Mouse (Mus musculus) kidney, postnatal 4 days (tissue): ENCODE measurements around the gene Upk1b.
A peak's percentile ranks its signal among the peaks of the same experiment; 100 is the strongest.
"Not testable (repeated sequence)": the region's sequence is repeated elsewhere in the genome, so short reads cannot be mapped to it uniquely, and the experiment has no call there.

ENCODE experiments used
- DNase-seq, 2 experiments: peaks; one replicate each; pipeline ENCODE4 v3.0.0; 2021; ENCODE audit warnings: mixed read lengths in 2 of 2

The Upk1b gene

DNA sequence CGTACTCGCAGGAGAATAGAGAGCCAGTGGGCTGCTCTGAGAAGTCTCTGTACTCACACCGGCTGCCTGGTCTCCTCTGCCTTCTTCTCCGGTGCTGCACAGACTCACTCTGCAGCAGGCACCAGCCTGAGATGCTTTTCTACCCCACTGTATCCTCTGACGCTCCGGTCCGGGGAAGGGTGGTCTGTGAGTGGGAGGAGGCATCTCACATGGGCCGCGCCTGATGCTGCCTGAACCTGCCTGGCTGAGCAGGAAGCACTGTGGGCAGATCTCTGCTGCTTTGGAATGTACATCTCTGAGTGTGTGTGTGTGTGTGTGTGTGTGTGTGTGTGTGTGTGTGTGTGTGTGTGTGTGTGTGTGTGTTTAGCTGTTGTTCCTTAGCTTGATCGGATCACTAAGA lies at the start of gene Upk1b:
TSS of gene Upk1b (minus strand) at position 238 of the 400 bp plus-strand sequence.
- DNase-seq, result peak; percentile 18 to 37

DNA sequence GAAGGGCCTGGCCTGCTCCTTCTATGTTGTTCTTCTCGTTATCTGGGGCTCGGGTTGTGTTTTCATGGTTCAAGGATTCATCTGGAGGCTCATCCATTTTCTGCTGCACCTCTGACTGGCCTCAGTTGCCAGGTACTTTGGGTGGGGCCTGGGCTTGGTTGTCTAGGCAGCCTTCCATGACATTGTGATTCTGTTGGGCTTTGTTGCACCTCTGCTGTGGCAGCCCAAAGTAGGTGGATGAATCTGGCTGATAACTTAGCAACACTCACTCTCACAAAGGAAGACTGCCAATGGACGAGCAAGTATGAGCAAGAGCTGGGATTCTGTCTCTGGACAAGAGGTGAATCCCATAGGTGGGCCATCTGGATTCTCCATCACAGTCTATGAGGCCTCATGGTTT lies 28.5 kb upstream of the Upk1b start, which contains the start of gene 4930435E12Rik:
TSS of gene 4930435E12Rik (minus strand) at position 101 of the 400 bp plus-strand sequence.
- DNase-seq, result no peak

DNA sequence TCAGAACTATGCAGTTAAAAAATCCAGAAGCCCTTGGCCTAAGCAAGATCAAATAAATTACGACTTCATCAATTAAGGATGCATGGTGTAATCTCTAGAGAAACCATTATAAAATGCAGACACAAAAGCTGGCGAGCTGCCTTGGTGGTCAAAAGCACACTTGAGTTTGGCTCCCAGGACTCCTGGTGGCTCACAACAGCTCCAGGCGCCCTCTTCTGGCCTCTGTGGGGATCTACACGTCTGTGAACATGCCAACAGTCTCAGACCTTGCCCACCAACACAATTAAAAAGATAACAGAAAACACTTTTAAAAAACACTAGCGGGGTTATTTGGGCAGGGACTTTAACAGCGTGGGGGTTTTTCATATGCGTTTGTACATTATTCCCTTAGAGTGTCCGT lies 12.4 kb upstream of the Upk1b start:
- DNase-seq, result peak; percentile 81 to 86

DNA sequence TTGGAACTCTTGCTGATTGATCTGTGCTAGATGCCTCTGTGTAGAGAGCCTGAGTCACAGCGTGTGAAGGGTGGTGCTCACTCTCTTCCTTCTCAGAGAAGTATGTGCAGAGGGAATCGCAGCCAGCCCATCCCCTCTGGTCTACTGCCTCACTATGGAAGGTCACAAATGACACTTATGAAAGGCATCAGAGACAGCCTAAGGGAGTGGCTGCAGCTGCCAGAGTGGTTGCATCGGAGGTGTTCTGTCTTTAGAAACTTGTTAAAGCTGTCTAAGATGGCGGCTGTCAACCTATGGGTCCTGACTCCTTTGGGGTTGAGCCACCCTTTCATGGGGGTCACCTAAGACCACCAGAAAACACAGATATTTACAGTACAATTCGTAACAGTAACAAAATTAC lies 10.1 kb upstream of the Upk1b start:
- DNase-seq, result no peak

DNA sequence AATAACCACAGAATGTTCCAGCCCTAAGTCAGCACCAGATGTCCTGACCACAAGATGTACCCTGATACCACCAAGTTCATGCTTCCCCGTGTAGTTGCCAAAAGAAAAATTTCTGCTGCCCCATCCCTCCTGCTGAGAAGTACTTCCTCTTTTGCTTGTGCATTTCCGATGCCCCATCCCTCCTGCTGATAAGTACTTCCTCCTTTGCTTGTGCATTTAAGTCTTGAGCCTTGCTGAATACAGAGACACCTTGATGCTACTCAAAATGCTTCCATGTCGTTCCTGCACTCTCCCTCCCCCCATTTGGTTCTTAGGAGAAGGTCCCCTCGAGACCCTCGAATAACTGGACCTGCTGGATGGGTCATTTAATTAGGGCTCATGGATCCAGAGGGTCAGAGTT lies 7.7 kb upstream of the Upk1b start:
- not testable (repeated sequence) for DNase-seq

DNA sequence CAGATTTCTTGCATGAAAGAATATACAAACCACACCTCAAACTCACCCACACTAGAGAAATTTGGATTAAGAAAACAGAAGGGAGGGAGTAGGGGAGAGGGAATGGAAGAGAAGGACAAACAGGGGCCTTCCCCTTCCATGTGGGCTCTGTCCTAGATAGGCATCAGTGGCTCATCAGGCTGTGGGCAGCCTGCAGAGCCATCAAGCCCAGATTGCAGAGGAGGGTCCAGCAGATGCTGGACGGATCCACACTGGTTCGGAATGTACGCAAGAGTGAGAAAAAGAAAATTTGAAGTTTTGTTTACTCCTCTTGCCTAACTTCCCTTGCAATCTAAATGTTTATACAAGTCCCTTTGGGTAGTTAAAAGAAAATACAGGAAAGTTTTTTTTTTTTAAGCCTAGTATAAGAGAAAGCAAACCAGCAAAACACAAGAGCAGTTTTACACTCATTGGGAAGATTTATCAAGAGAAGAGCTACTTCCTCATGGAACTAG lies 1.1 kb downstream of the Upk1b start:
- DNase-seq, result no peak

DNA sequence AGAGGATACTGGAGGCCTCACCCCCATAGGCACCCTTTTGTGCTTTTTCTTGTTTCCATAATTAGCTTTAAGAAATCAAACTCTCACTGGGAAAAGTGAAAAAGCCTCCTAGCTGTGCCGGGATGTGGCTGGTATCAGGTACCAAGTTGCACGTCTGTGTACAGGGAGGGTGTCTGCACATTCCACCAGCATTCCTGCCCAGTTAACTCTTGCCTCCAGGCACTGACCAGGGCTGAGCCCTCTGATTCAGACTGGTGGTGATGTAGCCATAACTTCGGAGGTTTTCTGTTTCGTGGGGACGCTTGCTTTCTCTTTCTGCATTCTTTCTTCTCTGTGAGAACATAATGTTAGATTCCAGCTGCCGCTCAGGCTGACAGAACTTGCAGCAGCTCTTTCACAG lies 7.0 kb downstream of the Upk1b start:
- DNase-seq, result peak in 1 of 2 experiments; percentile 12

DNA sequence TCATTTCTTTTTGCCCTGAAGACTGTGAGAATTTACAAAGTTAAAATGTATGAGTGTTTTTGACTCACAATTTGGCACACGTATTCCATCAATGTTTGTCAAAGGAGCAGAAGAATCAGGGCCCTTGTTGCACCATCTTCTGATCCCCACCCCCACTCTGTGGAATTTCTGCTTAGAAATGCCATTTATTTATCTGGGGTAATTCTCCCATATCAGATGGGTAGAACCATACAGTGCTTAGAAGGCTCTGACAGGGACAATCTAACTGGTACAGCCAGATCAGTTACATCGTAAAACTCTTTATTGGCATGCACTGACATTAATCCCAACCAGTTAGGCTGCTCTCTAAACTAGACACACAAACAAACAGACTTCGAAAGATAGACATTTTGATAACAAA lies 10.2 kb downstream of the Upk1b start:
- DNase-seq, result no peak

DNA sequence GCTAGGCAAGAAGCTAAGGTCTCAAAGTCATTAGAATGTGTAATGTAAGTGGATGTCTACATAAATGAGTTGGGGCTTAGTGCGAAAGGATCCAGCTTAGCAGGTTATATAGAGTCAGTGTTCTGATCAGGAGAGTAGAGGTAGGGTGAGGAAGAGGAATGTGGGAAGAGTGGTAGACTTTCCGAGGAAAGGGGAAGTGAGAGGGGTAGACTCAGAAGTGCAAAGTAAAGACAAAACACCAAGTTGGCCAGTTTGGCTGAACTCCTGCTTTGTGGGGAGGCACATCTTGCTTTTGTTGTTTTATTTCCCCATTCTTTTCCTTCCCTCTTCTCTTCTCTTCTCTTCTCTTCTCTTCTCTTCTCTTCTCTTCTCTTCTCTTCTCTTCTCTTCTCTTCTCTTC lies 11.1 kb downstream of the Upk1b start:
- DNase-seq, result no peak

DNA sequence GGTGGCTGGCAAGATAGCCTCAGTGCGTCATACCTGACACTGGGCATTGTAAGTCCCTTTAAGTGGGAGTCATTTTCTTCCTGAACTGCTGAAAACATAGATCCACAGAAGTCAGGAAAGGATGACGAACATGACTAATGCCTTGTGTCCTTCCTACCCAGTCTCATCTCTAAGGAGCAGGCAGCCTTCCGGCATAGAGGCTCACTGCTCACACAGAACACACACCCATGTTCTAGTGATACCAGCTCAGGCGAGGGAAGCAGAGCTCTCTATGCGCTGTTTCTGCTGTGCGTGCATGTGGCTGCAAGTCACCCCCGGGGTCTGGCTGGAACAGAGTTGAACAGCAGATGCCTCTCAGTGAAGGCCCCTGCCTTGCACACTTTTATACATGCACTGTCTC lies 14.8 kb downstream of the Upk1b start:
- DNase-seq, result no peak

DNA sequence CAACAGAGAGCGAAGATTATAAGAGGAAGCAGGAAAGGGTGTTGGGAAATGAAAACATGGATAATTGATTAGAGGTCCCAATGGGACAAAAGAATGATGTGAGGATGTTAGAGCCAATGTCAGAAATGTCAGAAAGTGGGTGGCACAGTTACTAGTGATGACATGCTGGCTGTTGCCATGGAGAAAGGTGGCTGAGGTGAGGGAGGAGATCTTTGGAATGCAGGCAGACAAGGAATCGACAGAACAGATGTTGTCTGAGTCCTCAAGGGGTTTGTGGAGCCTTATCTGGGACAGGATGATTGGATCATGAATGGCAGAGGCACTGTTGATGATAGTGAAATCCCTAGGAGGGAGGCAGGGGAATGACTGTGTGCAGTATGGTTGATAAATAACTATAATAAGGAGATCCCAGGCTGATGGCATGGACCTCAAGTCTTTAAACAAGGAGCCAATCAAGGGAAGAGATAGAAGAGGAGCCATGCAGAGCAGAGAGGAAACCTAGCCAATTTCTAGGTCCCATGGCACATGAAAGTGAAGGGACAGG lies 17.5 kb downstream of the Upk1b start:
- DNase-seq, result no peak

DNA sequence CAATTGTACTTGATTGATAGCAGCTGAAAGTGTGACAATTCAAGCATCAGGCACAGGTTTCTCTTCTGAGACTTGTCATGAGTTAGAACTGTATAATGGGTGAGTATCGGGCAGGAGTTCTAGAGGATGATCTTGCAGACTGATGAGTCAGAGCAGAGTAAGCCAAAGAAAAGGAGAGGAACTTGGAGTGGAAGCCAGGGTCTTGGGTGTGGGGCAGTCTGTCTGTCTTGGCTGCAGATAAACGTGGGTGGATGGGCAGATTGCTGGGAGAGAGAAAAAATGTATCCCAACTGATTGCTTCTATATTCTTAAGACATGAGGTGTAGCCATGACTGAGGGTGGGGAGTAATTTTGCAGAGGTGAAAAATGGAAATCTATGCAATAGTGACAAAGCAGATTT lies 18.2 kb downstream of the Upk1b start:
- no peak for DNase-seq

DNA sequence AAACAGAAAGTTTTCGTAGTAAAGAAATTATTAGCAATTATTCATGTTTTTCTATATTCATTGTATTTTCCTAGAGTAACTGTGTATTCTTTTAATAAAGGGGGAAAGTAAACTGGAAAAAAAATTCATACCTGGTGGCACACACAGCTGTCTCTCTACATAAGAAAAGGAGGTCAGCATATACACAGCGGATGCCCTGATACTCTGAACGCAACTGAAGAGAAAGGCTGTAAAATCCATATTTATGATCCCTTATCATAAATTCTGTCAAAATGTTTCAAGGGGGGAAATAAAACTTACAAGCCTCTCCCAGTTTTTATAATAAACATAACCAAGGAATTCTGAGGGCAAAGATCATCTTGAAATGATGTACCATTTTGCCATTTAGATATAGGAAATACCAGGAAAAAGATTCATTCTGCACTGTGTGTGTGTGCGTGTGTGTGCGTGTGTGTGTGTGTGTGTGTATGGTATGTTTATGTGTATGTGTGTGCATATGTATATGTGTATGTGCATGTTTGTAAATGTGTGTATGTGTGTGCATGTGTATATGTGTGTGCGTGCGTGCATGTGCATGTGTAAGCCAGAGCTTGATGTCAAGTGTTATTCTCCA lies 19.1 kb downstream of the Upk1b start:
- DNase-seq, result no peak

DNA sequence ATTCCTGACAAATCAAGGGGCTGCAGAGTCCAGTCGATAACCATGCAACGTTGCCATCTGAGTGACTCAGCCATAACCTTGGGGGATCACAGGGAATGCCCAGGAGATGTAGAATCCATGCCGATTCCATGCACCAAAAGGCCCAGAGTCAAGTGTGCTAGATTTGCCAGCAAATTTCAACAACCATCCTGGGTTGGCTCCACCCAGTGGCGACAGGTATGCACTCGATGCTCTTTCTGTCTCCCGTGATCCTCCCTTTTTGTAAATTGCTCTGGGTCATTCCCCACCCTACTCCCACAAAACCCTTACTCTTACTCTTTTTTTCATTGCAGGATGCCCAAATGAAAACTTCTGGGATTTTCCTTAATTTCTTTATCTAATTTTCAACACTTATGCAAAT lies 23.8 kb downstream of the Upk1b start:
- no peak for DNase-seq

DNA sequence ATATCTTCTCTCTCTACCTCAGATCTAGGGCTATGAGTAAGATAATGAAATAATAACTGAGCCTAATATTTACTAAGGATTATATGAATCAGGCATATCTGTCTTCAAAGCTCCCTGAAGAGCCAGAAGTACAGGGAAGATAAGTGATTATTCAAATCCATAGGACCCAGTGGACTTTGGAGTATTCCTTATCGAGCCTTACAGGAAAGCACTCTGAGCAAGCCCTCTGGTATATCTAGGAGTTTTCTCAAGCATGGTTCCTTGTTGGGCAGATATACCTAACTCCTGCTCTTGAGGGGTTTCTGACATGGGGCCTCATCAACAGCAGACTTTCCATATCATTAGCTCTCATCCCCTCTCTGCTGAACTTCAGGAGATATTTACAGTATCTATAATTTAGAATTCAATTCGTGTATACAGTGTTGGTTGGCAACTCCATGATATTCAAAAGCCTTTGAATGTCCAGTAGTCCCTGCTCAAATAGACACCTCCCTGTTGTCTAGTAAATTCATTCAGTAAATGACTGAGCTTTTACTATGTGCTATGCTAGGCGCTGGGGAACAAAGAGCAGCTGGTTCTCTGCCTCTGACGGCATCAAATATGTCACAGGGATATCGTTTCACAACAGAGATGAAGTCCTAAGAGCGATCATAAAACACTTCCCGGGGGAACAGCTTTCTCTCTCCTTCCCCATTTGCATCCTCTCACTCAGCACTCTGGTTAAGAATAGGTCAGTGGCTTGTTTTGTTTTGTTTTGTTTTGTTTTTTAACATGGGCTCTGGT lies 25.0 kb downstream of the Upk1b start:
- DNase-seq, result no peak

DNA sequence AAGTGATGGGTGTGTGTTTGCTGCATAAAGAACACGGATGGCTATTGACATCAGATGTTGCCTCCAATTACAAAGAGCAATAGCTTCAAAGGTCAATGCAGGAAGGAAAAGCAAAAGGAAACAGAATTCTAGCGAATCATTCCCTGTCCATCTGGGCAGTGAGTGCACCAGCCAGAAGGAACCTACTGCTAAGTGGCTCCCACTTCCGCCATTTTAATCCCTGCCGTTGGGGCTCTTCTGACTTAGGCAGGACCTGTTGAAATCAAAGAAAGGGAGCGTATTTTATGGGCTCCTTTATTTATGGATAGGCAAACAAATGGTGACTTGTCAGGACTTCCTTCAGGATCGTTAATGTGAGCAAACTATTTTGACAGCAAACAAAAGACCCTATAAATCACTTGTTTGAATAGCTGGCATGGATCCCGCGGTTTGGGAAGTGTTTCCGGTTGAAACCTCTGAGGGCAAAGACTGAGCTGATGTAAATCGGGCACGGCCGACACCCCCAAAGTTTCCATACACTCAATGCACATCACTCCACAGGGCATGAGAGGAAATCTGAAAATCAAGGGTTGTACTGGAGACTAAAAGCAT lies 27.1 kb downstream of the Upk1b start:
- peak; percentile 41 to 49 for DNase-seq

DNA sequence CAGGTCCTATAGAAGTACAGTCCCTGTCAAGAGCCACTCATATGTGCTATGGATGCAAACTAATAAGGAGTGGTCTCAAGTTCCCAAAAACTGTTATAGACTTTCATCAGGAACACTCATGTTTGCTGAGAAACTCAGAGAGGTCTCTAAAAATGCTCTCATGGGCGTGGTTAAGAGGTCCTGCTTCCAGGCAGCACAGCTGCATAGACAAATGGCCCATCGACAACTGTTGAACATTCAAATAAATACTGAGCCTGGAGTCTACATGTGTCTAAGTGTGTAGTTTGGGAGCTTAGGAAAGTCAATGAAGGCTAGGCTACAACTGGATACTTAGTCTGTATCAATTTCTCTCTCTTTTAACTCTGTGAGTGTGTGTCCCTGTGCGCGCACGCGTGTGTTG lies 29.0 kb downstream of the Upk1b start:
- no peak for DNase-seq

DNA sequence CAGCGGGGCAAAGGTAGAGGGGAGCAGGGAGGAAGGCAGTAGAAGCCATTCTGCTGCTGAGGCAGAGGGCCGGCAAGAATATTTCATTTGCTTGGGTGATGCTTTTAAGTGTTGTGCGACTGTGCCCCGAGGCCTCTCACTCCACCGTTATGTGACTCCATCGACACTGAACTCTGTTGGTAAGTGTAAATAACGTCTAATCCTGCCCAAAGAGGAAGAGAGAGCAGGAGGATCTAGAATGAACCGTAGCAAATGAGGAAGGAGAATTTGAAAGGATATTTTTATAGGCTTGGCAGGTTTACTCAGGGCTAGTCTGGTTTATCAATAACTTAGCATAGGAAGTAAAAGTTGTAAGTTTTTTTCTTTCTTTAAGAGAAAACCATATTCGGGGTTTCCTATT lies 30.6 kb downstream of the Upk1b start:
- no peak for DNase-seq

DNA sequence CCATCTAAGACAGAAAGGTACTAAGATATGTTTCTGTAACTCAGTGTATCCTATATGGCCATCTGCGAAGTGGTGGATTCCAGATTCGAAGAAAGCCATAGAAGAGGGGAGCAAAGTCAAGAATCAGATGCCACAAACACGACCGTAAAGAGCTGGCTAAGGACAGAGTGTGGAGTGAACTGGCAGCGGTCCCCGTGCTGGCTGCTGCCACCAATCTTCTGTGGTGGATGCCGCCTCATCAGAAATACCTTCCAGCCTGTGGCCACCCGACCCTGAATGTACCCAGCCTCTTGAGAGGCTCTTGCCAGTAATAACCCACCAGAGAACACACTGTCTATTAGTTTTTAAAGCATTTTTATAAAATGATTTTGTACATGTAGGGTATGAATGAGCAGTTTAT lies 31.7 kb downstream of the Upk1b start:
- DNase-seq, result no peak

DNA sequence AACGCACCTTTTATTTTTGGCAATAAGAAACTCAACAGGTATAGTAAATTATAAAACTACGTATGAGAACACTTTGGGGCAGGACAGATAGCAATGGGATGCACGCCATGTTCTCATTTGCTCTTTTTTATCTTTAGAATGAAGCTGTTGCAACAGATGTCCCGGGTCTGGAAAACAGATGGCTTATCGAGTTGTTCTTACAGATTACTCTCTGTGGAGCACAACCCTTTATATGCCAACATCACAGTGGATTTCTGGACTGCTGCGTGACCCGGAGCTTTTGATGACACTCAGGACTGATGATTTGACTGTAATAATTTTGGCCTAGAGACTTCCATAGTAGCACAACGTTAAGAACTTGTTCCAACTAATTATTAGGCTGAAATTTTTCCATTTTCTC lies 32.4 kb downstream of the Upk1b start:
- DNase-seq, result no peak

DNA sequence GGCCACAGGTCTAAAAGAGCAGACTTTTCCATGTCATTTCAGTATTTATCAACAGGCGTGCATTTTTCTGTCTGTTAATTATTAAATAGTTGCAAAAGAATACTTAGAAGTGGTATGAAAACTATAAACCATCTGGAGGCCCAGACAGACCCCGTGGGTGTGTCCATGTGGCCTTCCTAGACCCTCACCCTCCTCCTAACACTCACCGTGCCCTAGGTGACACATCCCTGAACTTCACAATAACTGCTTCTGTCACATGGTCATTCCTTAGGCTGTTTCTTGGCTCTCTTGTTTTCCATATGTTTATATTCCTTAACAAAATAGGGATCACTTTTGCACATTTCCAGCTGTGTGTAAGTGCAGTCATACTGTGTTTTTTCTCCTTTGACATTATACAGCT lies 33.5 kb downstream of the Upk1b start:
- DNase-seq, result no peak

DNA sequence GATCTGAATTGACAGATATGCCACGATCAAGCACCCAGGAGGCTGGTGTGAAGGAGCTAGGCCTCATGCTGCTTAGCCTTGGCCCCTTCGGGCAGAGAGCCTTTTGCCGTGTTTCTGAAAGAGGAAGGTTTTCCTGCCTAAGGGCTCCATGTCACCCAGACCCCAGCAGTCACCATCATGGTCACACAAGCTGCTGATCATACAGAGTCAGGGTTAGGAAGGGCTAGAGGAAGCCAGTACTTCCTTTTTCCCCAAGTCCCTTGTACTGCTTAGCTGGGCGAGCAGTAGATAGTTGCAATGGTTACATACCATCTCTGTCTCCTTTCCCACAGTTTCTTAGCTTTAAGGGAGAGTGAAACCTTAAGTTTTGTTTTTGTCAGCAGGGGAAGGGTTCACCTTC lies 36.6 kb downstream of the Upk1b start:
- DNase-seq, result no peak

DNA sequence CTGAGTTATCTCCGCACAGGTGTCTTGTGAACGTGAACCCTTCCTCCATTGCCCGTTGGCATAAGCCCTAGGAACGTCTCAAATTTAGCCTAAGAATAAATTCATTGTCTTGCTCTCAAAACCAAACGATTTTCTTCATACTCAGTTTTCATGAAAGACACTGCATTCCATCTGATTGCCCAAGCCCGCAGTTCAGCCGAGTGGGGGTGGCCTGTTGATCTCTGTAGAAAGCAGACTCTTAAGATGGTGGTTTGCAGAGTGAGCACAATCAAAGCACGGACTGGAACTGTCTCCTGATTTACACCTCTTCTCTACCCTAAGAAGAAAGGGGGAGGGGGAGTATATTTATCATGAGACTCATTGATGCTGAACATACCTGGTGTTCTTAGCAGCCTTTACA lies 37.7 kb downstream of the Upk1b start:
- peak in 1 of 2 experiments; percentile 23 for DNase-seq

DNA sequence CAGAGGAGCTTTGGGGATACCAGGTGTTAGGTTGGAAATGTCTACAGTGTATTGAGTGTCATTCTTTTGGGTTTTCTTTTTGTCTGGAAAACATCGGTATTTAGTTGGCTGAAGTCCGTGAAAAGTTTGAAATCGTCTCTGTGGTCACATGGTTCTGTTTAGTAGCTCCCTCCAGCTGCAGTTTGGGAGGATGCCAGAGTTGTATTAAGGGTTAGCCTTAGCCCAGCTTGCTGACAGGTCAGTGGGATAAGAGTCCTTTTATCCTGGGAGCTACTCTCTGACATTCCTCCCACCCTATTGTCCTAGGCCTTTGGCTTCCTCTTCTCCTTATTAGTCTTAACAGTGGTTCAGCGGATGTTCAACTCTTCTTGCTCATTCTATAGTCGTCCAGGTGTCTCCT lies 38.2 kb downstream of the Upk1b start:
- no peak for DNase-seq
